ENCODE assay signal across 28 mouse cellular contexts in genomic region chr16:57191214-57191613, GRCm38 (mm10).
"Had no signal": no experiment of that assay in that cellular context is flagged by ENCODE, and none has a peak within 500 bp of the region (broad histone marks: within the 10 kb centered on the region; RNA-seq: fewer than 3 reads in every experiment).

No protein-coding gene starts in this region.

- H3K4me1 ChIP-seq: embryonic facial prominence, embryonic 10.5 days; embryonic facial prominence, embryonic 12.5 days; embryonic facial prominence, embryonic 13.5 days; embryonic facial prominence, embryonic 15.5 days; forebrain, embryonic 10.5 days; forebrain, embryonic 12.5 days; forebrain, embryonic 13.5 days; forebrain, embryonic 15.5 days had no signal

- H3K4me3 ChIP-seq: embryonic facial prominence, embryonic 10.5 days; embryonic facial prominence, embryonic 12.5 days; embryonic facial prominence, embryonic 13.5 days; embryonic facial prominence, embryonic 15.5 days; erythroblast, embryonic 14.5 days; forebrain, embryonic 10.5 days; forebrain, embryonic 12.5 days; forebrain, embryonic 13.5 days; forebrain, embryonic 15.5 days; gastrocnemius, adult 2 months; heart, adult 2 months had no signal

- ATAC-seq: forebrain, embryonic 13.5 days; forebrain, embryonic 14.5 days; forebrain, embryonic 15.5 days; forebrain, embryonic 16.5 days; forebrain, postnatal 0 days had no signal

- H3K27ac ChIP-seq: embryonic facial prominence, embryonic 10.5 days; embryonic facial prominence, embryonic 12.5 days; embryonic facial prominence, embryonic 13.5 days; embryonic facial prominence, embryonic 15.5 days; forebrain, embryonic 10.5 days; forebrain, embryonic 12.5 days; forebrain, embryonic 13.5 days; forebrain, embryonic 15.5 days; gastrocnemius, adult 2 months; heart, adult 2 months had no signal

- DNase-seq: cerebellum, adult 2 months; cerebellum, adult 8-10 months; cerebellum, adult 9-10 months; cerebellum, adult 9-11 months; cerebellum, postnatal 10 days; cerebellum, postnatal 14 days; cerebellum, postnatal 25 days; cerebellum, postnatal 36 days; embryo, embryonic 11 days; forebrain, postnatal 0 days; gastrocnemius, adult 2 months; gastrocnemius, postnatal 10 days; gastrocnemius, postnatal 14 days; gastrocnemius, postnatal 25 days; gastrocnemius, postnatal 36 days; heart, adult 18-20 months; heart, adult 2 months had no signal

- H3K27me3 ChIP-seq: embryonic facial prominence, embryonic 12.5 days; embryonic facial prominence, embryonic 13.5 days; embryonic facial prominence, embryonic 15.5 days; forebrain, embryonic 12.5 days; forebrain, embryonic 13.5 days; forebrain, embryonic 15.5 days had no signal

- H3K4me2 ChIP-seq: embryonic facial prominence, embryonic 12.5 days; embryonic facial prominence, embryonic 13.5 days; embryonic facial prominence, embryonic 15.5 days; forebrain, embryonic 12.5 days; forebrain, embryonic 13.5 days; forebrain, embryonic 15.5 days had no signal

- H3K9me3 ChIP-seq: embryonic facial prominence, embryonic 10.5 days; embryonic facial prominence, embryonic 12.5 days; embryonic facial prominence, embryonic 13.5 days; embryonic facial prominence, embryonic 15.5 days; forebrain, embryonic 10.5 days; forebrain, embryonic 12.5 days; forebrain, embryonic 13.5 days; forebrain, embryonic 15.5 days had no signal

- H3K9ac ChIP-seq: embryonic facial prominence, embryonic 12.5 days; embryonic facial prominence, embryonic 13.5 days; embryonic facial prominence, embryonic 15.5 days; forebrain, embryonic 12.5 days; forebrain, embryonic 13.5 days; forebrain, embryonic 15.5 days; forebrain, postnatal 0 days had no signal
